Mouse (Mus musculus) effector memory CD4-positive, alpha-beta T cell, adult 5 months (primary cell): ENCODE measurements around the gene Arhgef1. TPM values are rescaled to one million over a fixed set of nuclear protein-coding genes. Genes with fewer than 3 reads are reported as not detected.

ENCODE experiments used
- polyA plus RNA-seq: library from polyadenylated mRNA; unstranded; fragments of 100-300 nt; shearing (Covaris generic); gene quantifications from one replicate; pipeline ENCODE4 v1.2.1, GENCODE M21; 2017

The Arhgef1 gene
- polyA plus RNA-seq = 1,125 TPM

DNA sequence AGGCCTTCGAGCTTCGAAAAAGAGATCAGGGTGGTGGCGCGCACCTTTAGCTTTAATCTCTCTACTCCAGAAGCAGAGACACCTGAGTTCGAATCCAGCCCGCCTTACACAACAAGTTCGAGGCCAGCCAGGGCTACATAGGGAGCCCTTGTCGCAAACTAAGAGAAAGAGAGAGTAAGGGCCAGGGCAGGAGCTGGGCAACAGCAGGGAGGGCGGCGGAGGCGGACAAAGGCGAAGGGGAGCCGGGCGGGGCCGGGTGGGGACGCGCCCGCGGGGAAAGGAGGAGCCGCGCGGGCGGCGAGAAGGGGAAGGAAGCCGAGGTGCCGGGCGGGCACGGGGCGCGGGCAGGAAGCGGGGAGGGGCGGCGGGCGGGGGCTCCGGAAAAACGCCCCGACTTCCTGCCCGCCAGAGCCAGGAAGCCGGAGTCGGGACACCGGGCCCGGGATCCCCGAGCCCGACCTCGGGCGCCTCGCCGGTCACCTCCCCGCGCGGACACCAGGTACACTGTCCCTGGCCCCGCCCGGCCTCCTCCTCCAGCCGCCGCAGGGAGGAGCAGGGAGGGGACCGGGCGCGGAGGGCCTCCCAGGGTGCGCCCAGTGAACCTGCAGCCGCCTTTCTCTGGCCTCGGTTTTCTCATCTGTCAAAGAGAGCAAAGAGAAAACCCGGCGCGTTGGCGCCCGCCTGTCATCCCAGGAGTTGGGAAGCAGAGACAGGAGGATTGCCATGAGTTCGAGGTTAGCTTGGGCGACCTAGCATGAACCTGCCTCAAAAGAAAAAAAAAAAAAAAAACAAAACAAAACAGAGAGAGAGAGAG lies at the start of gene Arhgef1:
Gene Arhgef1 (plus strand): TSS at position 283 of the 814 bp plus-strand sequence.

DNA sequence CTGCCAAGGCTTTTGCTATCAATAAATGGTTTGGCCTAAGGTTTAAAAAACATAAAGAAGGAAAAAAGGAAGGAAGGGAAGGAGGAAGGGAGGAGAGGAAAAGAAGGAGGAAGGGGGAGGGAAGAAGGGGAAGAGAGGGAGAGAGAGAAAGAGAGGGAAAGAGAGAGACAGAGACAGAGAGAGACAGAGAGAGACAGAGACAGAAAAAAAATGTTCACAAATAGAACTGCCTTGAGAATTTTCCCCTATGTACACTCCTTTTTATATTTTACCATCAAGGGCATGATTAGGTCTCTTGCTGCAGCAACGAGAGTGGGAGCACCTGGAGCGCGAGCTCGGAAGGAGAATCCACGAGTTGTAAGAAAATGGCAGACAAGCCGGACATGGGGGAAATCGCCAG lies 40.8 kb upstream of the Arhgef1 start, which contains the start of gene Gm9844:
Gene Gm9844 (plus strand): TSS at position 301 of the 400 bp plus-strand sequence.

DNA sequence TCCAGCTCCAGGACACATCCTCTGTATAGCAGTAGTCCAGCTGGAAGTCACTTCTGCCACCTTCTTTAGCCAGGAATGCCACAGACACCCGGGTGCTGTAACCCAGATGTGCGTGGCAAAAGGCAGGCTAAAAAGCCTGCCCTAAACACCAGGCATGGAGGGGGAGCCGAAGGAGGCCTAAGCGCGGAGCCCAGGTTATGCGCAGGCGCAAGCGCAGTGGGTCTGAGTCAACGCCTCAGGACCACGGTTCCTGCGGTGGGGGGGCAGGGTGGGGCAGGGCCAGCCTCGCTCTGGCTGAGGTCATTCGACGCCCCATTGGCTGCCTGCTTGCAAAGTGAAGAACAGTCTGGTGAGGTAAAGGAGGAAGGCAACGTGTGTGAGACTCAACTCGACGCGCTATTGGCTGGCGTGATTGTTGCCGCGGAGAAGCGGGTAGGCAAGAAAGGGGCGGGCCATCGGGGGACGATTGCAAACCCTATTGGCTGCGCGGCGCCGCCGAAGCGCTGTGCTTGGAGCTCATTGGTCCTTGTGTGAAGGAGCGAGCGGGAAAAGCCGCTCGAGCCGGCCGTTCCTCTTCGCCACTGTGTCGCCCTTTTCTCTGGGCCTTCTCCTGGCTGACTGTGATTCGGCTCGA lies 33.1 kb upstream of the Arhgef1 start, which contains the start of the genes Lypd4 and Dmrtc2:
Gene Lypd4 (minus strand): TSS at position 410 of the 634 bp plus-strand sequence.
Gene Dmrtc2 (plus strand): TSS at position 526 of the 634 bp plus-strand sequence.

DNA sequence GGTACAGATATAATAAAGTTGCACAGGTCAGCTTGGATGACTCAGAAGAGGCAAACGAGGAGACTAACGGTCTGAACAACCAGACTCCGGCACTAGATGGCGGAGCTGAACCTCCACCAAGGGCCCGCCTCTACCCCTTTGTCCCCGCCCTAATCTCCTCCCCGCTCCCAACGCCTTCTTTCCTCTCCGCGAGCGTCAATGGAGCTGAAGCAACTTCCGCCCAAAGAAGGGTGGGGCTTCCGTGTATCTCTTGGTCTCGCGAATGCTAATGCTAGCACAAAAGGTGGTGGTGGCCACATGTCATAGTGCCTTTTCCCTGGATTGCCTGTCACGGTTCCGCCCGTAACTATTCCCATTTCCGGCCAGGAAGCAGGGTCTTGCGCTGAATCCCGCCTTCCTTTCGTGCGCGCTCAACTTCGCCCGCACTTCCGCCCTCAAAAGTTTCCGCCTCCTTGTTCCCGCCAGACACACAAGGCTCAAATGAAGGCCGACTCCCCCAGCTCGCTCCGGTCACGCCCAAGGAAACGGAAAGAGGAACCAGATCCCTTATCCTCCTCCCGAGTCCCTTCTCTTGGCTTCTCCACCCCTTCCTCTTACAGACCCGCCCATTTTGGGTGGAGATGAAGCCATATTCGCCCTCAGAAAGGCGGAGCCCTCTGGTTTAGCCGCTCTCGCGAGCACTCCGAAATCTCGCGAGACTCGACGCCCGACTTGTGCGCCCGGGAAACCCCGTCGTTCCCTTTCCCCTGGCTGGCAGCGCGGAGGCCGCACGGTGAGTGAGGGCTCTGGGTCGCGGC lies 18.6 kb upstream of the Arhgef1 start, which contains the start of gene Rps19:
Gene Rps19 (plus strand): TSS at position 476 of the 797 bp plus-strand sequence.

GRCm38 (mm10) chr7:24897224-24897623 lies 5.5 kb upstream of the Arhgef1 start, which contains the start of gene Cd79a:
Gene Cd79a, plus strand, starts transcription at chr7:24897381.

GRCm38 (mm10) chr7:24944257-24944950 lies 41.7 kb downstream of the Arhgef1 start, which contains the start of gene Gm4881:
Gene Gm4881, minus strand, starts transcription at chr7:24944494.

GRCm38 (mm10) chr7:24971972-24972893 lies 69.5 kb downstream of the Arhgef1 start, which contains the start of gene Rabac1:
Gene Rabac1, minus strand, starts transcription at chr7:24972754.

Other genes starting within 250 kb of the Arhgef1 start
- gene Tex101, start 226.2 kb upstream of the Arhgef1 start, polyA plus RNA-seq = not detected
- not detected for gene BC049730, start 193.7 kb upstream of the Arhgef1 start, polyA plus RNA-seq
- not detected for gene Gm4763, start 176.0 kb upstream of the Arhgef1 start, polyA plus RNA-seq
- not detected for gene Cd177, start 142.6 kb upstream of the Arhgef1 start, polyA plus RNA-seq
- gene Ceacam10, start 125.7 kb upstream of the Arhgef1 start, polyA plus RNA-seq = not detected
- gene Gm9844, start 40.7 kb upstream of the Arhgef1 start, polyA plus RNA-seq = 27.8 TPM
- gene Lypd4, start 33.0 kb upstream of the Arhgef1 start, polyA plus RNA-seq = not detected
- not detected for gene Dmrtc2, start 32.9 kb upstream of the Arhgef1 start, polyA plus RNA-seq
- gene Rps19, start 18.5 kb upstream of the Arhgef1 start, polyA plus RNA-seq = 4,849 TPM
- gene Cd79a, start 5.5 kb upstream of the Arhgef1 start, polyA plus RNA-seq = 2.1 TPM
- not detected for gene Gm4881, start 41.6 kb downstream of the Arhgef1 start, polyA plus RNA-seq
- gene Rabac1, start 69.8 kb downstream of the Arhgef1 start, polyA plus RNA-seq = 808 TPM
- 21.3 TPM for gene Atp1a3, start 103.0 kb downstream of the Arhgef1 start, polyA plus RNA-seq
- gene Grik5, start 169.4 kb downstream of the Arhgef1 start, polyA plus RNA-seq = 2.6 TPM
- 27.5 TPM for gene Zfp574, start 169.7 kb downstream of the Arhgef1 start, polyA plus RNA-seq